Mouse (Mus musculus) forebrain, embryonic 10.5 days (tissue): Measurements from ENCODE around the gene Clec11a. TPM values are rescaled to one million over a fixed set of nuclear protein-coding genes. Genes with fewer than 3 reads are reported as not detected.
A peak's percentile ranks its signal among the peaks of the same experiment; 100 is the strongest.
"Not testable (repeated sequence)": the region's sequence is repeated elsewhere in the genome, so short reads cannot be mapped to it uniquely, and the experiment has no call there.

ENCODE experiments used
- DNase-seq: peaks from one replicate; pipeline ENCODE4 v3.0.0-alpha.2; 2017; ENCODE audit warnings: low spot score; ENCODE audit errors: extremely low spot score
- H3K27ac ChIP-seq: fragments of 300-500 bp; sonication (generic); 2 replicates; pipeline ENCODE4 v1.5.1; 2016; ENCODE audit warnings: mild to moderate bottlenecking
- H3K27me3 ChIP-seq: fragments of 300-500 bp; sonication (generic); 2 replicates; pipeline ENCODE4 v1.6.1; 2016; ENCODE audit warnings: mild to moderate bottlenecking; ENCODE audit not compliant: poor library complexity, severe bottlenecking
- H3K36me3 ChIP-seq: fragments of 300-500 bp; sonication (generic); replicated peaks from 2 replicates; pipeline ENCODE4 v1.6.1; 2016; ENCODE audit warnings: mild to moderate bottlenecking, moderate library complexity
- H3K4me1 ChIP-seq: fragments of 300-500 bp; sonication (generic); 2 replicates; pipeline ENCODE4 v1.6.1; 2016
- H3K4me3 ChIP-seq: fragments of 300-500 bp; sonication (generic); 2 replicates; pipeline ENCODE4 v1.5.1; 2016; ENCODE audit warnings: mild to moderate bottlenecking, moderate library complexity
- H3K9me3 ChIP-seq: fragments of 300-500 bp; sonication (generic); 2 replicates; pipeline ENCODE4 v1.6.1; 2016; ENCODE audit warnings: mild to moderate bottlenecking, moderate library complexity
- WGBS: fragments of 180-500 bp; shearing (Covaris S2); methylation state at CpG from one replicate; pipeline ENCODE4 v1.1.7; 2016; 5-methylcytosine and 5-hydroxymethylcytosine counted together
- polyA plus RNA-seq: library from polyadenylated mRNA; unstranded; fragments of >200 nt; fragmentation: Nextera tagmentation; extraction: Ambion mirVana; gene quantifications from 2 replicates; pipeline ENCODE4 v1.2.1, GENCODE M21; 2016

The Clec11a gene
- polyA plus RNA-seq, 1 experiment from 2014 or later: 2.5 TPM

DNA sequence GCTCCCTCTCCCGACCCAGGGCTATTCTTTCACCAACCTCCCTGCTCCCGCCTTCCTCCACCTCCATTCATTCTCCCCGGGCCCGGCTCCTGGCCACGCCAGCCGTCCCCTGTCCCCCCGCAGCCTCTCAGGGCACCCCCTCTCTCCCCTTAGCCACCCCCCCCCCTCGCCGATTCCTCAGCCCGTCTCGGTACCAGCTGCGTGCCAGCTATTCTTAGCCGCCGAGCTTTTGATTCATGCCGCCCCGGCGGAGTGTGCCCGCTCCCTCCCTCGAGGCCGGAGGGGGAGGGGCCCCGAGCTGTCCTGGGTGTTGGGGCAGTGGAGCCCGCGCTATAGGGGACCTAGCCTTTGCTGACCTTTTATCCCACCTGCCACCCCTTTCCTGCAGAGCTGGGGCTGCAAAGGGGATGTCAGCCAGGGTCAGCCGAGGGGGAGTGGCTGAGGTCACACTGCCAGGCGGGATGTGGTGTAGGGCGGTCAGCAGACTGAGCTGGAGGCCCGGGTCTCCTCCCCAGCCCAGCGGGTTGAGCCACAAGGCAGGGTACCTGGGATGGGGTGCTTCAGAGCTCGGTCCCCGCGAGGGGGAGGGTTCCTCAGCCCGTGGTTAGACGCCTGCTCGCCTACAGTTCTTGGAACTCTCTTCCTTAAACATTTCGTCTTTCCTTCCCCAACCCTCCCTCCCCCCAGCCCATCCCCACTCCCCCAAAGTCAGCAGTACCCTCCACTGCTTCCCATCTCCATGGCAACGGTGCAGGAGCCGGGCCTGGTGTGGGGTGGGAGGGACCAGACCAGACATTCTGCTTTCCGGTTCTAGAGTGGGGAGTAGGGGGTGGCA, 4.4 kb upstream of the Clec11a start:
- H3K27ac ChIP-seq: peak overlapping the region; percentile 89
- H3K4me1 ChIP-seq: peaks cover 46% of the 10 kb centered on the region

DNA sequence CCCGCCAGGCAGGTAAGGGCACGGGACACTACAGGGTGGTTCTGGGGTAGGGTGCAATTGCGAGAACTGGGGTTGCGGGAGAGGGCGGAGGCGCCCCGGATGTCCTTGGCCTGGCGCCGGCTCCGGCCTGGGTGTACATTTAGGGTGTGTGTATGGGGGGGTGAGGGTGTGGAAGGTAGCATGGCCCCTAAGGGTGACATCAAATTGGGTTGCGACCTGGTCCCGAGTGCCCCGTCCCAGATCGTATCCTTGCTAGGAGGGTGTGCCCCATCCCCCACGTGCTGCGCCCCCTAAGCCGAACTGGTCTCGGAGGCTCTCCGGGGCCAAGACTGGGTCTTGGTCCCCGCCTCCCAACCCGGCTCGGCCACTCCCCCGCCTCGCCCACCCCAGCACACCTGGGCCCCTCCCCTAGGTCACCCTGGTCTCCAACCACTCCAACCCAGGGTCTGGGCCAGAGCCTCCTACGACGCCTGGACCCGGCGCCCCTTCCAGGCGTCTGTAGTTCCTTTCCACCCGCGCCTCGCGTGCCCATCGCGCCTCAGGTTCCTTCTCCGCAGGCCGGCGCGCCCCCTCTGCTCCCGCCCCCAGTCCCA, 3.7 kb upstream of the Clec11a start:
- H3K27ac ChIP-seq: peak overlapping the region; percentile 89
- no peak for DNase-seq
- peak overlapping the region; percentile 66 for H3K4me3 ChIP-seq
- H3K4me1 ChIP-seq: peaks cover 53% of the 10 kb centered on the region
- peaks cover 13% of the 10 kb centered on the region for H3K36me3 ChIP-seq
- H3K27me3 ChIP-seq: peaks cover 78% of the 10 kb centered on the region
- no peaks in the 10 kb centered on the region for H3K9me3 ChIP-seq
- under 1% methylated on average over 40 of the region's 40 CpGs for WGBS

More for the DNA sequence above, 4.4 kb upstream of the Clec11a start:
- Histone ChIP-seq H3K27me3 (peaks cover 78% of the 10 kb centered on the region), H3K36me3 (peaks cover 15% of the 10 kb centered on the region), H3K4me3 (peak overlapping the region; percentile 66), H3K9me3 (no peaks in the 10 kb centered on the region)
- peak; percentile 62 for DNase-seq
- 1% methylated on average over 36 of the region's 38 CpGs for WGBS

DNA sequence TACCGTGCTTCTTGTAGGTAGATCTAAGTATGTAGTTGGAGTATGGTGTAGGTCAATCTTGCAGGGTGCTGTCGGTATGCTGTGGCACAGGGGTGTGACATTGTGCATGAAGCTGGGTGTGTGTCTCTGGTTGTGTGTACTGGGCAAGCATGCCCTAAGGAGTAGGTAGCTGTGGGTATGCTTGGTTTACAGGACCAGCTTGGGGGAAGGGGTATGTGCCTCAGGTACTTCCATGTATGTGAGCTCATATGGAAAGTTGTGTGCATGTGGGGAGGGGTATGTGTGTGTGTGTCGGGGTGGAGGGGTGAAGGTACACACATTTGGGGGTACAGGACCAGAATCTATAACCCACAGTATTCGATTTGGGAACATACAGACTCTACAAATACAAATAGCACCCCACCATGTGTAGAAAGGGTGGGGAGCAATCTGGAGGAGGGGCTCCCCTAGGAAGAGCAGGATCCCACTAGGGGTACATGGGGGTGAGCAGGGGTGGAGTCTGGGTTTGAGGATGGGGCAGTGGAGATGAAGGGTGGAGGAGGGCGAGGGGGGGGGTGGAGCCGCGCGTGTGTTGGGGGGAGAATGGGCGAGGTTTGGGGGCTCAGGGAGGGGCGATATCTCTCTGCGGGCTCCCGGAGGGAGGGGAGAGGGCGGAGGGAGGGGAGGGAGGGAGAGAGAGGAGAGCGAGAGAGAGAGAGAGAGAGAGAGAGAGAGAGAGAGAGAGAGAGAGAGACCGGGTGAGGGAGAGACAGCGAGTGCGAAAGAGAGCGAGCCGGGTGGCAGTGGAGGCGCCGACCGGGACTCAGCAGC, 3.0 kb upstream of the Clec11a start, which contains the start of gene Shank1:
Shank1 (plus strand) TSS at position 779 of the 810 bp plus-strand sequence.
- 14% methylated on average over 19 of the region's 22 CpGs for WGBS
- peak within 1 kb of the TSS; percentile 66 for H3K4me3 ChIP-seq
- no peak for DNase-seq
- H3K27ac ChIP-seq: peak within 1 kb of the TSS; percentile 89
- H3K4me1 ChIP-seq: peaks cover 60% of the 10 kb centered on the region
- H3K27me3 ChIP-seq: peaks cover 78% of the 10 kb centered on the region
- H3K9me3 ChIP-seq: no peaks in the 10 kb centered on the region
- H3K36me3 ChIP-seq: peaks cover 13% of the 10 kb centered on the region

DNA sequence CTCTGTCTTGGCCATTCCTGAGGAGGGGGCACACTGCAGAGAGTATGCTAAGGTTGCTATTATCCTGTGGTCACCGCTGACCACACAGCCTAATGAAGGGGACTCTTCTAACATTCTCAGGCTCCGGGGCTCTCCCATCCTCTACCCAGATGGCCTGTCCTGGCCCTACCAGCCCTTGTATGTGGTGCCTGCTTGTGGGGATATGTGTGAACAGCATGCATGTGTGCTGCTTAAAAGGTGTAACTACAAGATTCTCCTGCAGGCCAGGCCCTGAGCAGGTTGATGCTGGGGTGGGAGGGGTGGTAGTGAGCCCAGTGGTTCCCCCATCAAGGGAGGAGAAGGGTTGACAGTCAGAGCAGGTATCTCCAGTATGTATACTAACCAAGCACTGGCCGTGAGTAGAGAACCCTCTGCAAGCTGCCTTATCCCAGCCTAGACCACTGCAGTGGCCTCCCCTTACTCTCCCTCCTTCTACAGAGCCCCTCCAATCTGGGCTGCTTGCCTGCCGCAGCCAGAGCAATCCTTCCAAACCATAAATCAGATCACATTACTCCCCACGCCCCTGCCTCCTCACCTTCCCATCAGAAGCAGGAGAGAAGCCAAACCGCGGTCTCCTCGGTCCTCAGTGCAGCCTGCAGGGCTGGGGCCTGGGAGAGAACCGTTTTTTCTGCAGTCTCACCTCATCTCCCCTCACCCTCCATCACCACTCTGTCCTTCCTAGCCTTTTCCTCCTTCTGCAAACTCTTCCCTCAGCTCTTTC, 739 bp upstream of the Clec11a start:
- DNase-seq: no peak
- H3K27me3 ChIP-seq: peaks cover 64% of the 10 kb centered on the region
- peaks cover 70% of the 10 kb centered on the region for H3K4me1 ChIP-seq
- 47% methylated on average over 9 of the region's 9 CpGs for WGBS
- H3K36me3 ChIP-seq: no peaks in the 10 kb centered on the region
- H3K27ac ChIP-seq: no peak overlapping the region
- no peaks in the 10 kb centered on the region for H3K9me3 ChIP-seq
- H3K4me3 ChIP-seq: no peak overlapping the region

DNA sequence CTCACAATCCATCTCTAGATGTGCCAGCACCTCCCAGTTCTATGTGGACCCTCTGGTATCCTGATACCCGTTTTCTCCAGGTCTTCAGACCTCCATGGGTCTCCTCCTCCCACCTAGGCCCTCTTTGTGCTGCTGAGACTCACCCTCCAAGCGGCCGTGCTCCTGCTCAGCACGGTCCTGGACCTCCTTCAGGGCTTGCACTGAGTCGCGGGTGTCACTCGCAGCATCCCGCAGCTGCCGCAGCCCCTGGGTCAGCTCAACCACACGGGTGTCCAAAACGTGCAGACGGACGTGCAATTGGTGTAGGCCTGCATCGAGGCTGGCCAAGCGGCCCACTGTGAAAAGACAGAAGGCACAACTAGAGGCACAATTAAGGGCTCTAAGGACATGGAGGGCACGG, 1.0 kb downstream of the Clec11a start:
- peak overlapping the region; percentile 98 for H3K27ac ChIP-seq
- DNase-seq: no peak
- peaks cover 46% of the 10 kb centered on the region for H3K27me3 ChIP-seq
- H3K36me3 ChIP-seq: no peaks in the 10 kb centered on the region
- WGBS: 5% methylated on average over 16 of the region's 16 CpGs
- peak overlapping the region; percentile 83 for H3K4me3 ChIP-seq
- no peaks in the 10 kb centered on the region for H3K9me3 ChIP-seq
- H3K4me1 ChIP-seq: peaks cover 52% of the 10 kb centered on the region

DNA sequence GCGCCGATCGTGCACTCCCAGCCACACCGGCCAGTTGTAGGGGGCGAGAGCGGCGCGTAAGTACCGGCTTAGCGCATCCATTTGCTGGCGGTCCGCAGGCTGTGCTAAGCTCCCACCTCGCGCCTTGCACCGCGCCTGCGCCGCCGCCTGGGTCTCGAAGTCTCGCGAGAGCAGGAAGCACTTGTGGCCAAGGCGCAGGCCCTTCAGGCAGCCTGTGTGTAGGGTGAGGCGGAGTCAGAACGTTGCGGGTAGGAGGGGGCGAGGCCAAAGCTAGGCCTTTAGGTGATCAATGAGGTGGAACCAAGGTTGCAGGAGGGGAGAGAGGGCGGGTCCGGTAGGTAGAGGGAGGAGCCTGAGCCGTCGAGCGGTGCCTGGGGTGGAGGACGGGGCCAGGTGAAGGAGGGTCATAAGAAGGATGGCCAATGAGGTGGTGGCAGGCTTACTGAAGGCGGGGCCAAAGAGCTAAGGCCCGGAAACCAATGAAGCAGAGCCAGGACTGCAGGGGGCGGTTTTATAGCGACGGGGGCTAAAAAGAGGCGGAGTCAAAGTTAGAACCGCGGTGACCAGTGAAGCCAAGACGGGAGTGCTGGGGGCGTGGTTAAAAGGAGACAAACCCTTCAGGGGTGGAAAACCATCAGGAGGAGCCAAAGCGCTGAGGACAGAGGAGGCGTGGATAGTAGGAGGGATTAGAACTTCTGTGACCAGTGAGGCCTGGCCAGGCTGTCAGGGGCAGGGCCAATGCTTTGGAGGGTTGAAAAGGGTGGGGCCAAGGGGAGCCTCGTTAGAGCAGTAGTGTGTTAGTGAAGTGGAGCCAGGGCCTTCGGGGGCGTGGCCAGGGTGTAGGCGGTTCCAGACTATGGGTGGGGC, 1.7 kb downstream of the Clec11a start:
- under 1% methylated on average over 49 of the region's 49 CpGs for WGBS
- peak; percentile 98 for DNase-seq
- peaks cover 39% of the 10 kb centered on the region for H3K27me3 ChIP-seq
- H3K4me3 ChIP-seq: peak overlapping the region; percentile 83
- peaks cover 46% of the 10 kb centered on the region for H3K4me1 ChIP-seq
- no peaks in the 10 kb centered on the region for H3K9me3 ChIP-seq
- H3K36me3 ChIP-seq: no peaks in the 10 kb centered on the region
- peak overlapping the region; percentile 98 for H3K27ac ChIP-seq

DNA sequence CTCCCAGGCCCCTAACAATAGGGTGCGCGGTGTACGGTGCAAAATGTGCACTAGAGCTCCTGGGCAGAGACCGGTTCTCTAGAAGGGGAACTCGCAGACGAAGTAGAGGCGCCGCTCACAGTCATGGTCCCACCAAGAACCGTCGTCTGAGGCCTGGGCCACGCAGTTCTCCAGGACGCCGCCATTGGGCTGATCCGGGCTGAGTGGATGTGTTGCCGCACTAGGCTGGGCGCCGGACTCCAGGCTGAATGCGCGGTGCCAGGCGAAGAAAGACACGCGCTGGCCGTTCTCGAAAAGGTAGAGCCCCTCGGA, 2.3 kb downstream of the Clec11a start:
- H3K36me3 ChIP-seq: no peaks in the 10 kb centered on the region
- peak overlapping the region; percentile 98 for H3K27ac ChIP-seq
- H3K4me1 ChIP-seq: peaks cover 41% of the 10 kb centered on the region
- DNase-seq: no peak
- under 1% methylated on average over 25 of the region's 25 CpGs for WGBS
- H3K4me3 ChIP-seq: peak overlapping the region; percentile 83
- no peaks in the 10 kb centered on the region for H3K9me3 ChIP-seq
- peaks cover 34% of the 10 kb centered on the region for H3K27me3 ChIP-seq

DNA sequence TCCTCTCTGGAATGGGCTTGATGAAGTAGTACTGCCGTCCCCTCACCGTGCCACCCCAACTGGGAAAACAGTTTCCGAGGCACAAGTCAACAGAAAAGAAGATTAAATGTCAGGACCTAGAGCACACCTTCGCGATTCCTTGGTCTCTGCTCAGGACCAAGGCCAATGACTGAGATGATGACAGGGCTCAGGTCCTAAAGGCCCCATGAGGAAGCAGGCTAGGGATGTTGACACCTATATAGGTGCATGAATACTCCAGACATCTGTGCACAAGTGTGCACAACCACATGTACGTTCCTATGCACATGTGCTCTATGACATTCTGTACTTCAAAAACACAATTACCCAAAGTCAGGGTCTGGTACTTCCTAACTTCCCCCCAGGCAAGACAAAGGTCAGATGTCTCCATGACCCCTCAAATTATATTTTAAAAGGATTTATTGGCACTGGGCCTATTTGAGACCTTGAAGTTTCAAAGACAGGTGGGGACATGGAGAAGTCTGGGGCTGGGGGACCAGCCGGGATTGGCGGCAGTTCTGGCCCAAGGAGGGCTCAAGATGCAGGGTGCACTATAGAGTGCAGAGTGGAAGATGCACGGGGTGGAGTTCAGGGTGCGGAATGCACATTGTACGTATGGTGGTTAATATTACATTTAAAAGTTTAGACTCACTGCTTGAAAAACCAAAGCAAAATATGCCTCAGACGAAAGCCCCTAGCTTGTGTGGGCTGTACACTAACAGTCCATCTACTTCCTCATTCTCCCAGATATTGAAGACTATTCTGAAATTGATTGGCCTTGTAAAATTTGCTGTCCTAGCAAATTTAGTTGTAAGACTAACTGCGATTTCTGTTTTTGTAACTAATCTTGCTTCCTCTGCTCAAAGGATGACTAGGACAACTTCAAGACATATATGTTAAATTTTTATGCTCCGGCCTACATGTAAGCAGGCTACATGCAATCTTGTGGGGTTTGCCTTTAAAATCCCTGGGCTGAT, 3.1 kb downstream of the Clec11a start:
- Histone ChIP-seq H3K4me1 (peaks cover 41% of the 10 kb centered on the region), H3K36me3 (no peaks in the 10 kb centered on the region), H3K4me3 (peak overlapping the region; percentile 83), H3K27ac (peak overlapping the region; percentile 98), H3K9me3 (no peaks in the 10 kb centered on the region), H3K27me3 (peaks cover 26% of the 10 kb centered on the region)
- no peak for DNase-seq
- 86% methylated on average over 14 of the region's 14 CpGs for WGBS

DNA sequence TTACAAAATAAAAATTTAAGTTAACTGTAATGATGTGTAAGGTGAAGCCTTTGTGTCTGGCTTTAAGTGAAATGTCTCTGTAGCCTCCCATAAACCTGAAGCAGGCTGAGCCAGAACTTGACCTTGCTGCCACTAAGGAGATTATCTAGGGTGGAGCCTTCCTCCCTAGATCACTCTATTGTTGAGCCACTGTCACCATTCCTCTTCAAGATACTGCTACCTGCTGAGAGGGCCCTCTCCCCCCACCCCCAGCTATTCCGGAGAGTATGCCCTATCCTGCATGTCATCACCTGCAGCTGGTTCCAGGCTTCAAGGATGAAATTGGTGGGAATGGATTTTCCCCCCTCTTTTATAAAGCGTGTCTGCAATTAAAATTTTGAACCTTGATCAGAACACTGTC, 9.2 kb downstream of the Clec11a start:
- 85% methylated on average over 2 of the region's 2 CpGs for WGBS
- not testable (repeated sequence) for DNase-seq, H3K27me3 ChIP-seq, H3K4me3 ChIP-seq, H3K4me1 ChIP-seq, H3K27ac ChIP-seq, H3K9me3 ChIP-seq, H3K36me3 ChIP-seq

DNA sequence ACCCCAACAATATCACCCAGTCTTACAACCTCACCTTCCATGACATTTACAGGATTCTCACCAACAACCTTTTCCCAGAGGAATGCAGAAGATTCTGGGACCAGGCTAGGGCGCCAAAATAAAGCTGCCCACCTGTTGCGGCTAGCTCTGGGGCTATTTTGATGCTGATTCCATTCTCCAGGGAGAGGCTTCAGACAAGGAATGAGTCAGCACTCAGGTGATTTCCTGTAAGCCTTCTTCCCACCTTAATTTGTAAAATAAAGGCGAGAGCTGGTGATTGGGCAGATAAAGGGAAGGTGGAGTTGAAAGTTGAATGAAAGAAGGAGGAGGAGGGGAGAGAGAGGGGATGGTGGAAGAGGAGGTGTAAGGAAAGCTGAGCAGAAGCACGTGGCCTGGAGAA, 15.3 kb downstream of the Clec11a start:
- Histone ChIP-seq H3K4me1 (no peaks in the 10 kb centered on the region), H3K36me3 (no peaks in the 10 kb centered on the region), H3K27me3 (no peaks in the 10 kb centered on the region), H3K4me3 (no peak overlapping the region), H3K9me3 (0 out of 2 replicates have a peak, but pooled peaks cover 5% of the 10 kb centered on the region), H3K27ac (no peak overlapping the region)
- WGBS: 49% methylated on average over 4 of the region's 4 CpGs
- no peak for DNase-seq

DNA sequence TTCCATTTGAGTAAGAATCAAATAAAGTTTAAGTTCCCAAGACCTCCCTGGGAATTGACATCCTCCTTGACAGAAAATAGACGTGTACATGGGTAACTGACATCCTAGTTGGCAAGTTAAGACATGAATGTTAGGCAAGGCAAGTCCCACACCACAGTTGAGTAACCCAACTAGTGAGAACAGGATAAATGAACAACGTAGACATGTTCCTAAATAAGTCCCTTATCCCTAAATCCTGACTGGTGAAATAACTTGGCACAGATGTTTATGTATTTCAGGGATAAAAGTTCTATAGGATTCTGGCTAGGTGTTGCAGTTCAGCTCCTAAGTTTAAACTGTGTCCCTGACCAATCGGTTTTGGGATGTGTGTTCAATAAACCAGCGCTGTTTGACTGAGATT, 15.7 kb downstream of the Clec11a start:
- no peaks in the 10 kb centered on the region for H3K4me1 ChIP-seq
- H3K36me3 ChIP-seq: no peaks in the 10 kb centered on the region
- H3K4me3 ChIP-seq: no peak overlapping the region
- H3K27me3 ChIP-seq: no peaks in the 10 kb centered on the region
- H3K9me3 ChIP-seq: 0 out of 2 replicates have a peak, but pooled peaks cover 4% of the 10 kb centered on the region
- WGBS: 83% methylated on average over 4 of the region's 4 CpGs
- H3K27ac ChIP-seq: no peak overlapping the region
- DNase-seq: no peak
